Mouse (Mus musculus) liver, postnatal 0 days (tissue): ENCODE measurements around the gene Snrnp27.

Experiments used
- CTCF ChIP-seq: sonication (generic); IDR thresholded peaks from 2 replicates; pipeline ENCODE4 v1.5.1; 2016; ENCODE audit warnings: antibody characterized with exemption, low read depth
- EP300 ChIP-seq: IDR thresholded peaks from 2 replicates; pipeline ENCODE4 v1.6.1; 2016; ENCODE audit warnings: antibody characterized with exemption, low read depth, mild to moderate bottlenecking

DNA sequence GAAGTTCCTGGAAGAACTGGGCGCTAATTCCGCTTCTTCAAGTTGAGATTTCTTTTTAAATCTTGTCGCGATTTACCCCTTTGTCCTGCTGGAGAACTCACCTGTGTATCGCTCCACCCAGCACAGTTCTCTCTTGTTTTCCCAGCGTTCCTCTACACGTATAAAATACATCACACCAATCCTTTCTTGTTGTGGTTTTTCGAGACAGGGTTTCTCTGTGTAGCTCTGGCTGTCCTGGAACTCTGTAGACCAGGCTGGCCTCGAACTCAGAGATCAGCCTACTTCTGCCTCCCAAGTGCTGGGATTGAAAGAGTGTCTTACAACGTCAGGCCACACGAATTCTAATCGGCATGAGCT, 311 bp upstream of the Snrnp27 start:
- TF ChIP-seq CTCF, result no peak
- TF ChIP-seq EP300, result no peak
